Mouse (Mus musculus) midbrain, postnatal 0 days (tissue): ENCODE results near the gene Ifnar1. TPM values are rescaled to one million over a fixed set of nuclear protein-coding genes. Genes with fewer than 3 reads are reported as not detected.

Source experiments
- ATAC-seq: fragments of 200-750 bp; cut with Nextera tagmentation; 2 replicates; pipeline ENCODE4 v1.8.0; 2017; ENCODE audit warnings: moderate number of reproducible peaks, mild to moderate bottlenecking, moderate TSS enrichment, moderate library complexity; ENCODE audit not compliant: low FRiP score
- DNase-seq: peaks from one replicate; pipeline ENCODE4 v3.0.0-alpha.2; 2015; ENCODE audit warnings: low spot score
- H3K27ac ChIP-seq: fragments of 300-500 bp; sonication (generic); 2 replicates; pipeline ENCODE4 v1.5.1; 2014; ENCODE audit warnings: low read depth, mild to moderate bottlenecking, low read length, mixed read lengths
- H3K27me3 ChIP-seq: fragments of 300-500 bp; sonication (generic); 2 replicates; pipeline ENCODE4 v1.6.1; 2014; ENCODE audit warnings: low read length, control low read depth, mixed read lengths; ENCODE audit not compliant: insufficient read depth
- H3K36me3 ChIP-seq: fragments of 300-500 bp; sonication (generic); 2 replicates; pipeline ENCODE4 v1.6.1; 2014; ENCODE audit warnings: low read length, control low read depth, mixed read lengths; ENCODE audit not compliant: insufficient read depth
- H3K4me1 ChIP-seq: fragments of 300-500 bp; sonication (generic); 2 replicates; pipeline ENCODE4 v1.6.1; 2014; ENCODE audit warnings: mild to moderate bottlenecking, control low read depth, antibody characterized with exemption, low read length, mixed read lengths; ENCODE audit not compliant: insufficient read depth
- H3K4me2 ChIP-seq: fragments of 300-500 bp; sonication (generic); 2 replicates; pipeline ENCODE4 v1.6.1; 2014; ENCODE audit warnings: low read depth, mild to moderate bottlenecking, low read length, mixed read lengths; ENCODE audit not compliant: poor library complexity, severe bottlenecking
- H3K4me3 ChIP-seq: fragments of 300-500 bp; sonication (generic); 2 replicates; pipeline ENCODE4 v1.5.1; 2014; ENCODE audit warnings: low read depth, mild to moderate bottlenecking, low read length, moderate library complexity
- H3K9ac ChIP-seq: fragments of 300-500 bp; sonication (generic); replicated peaks from 2 replicates; pipeline ENCODE4 v1.6.1; 2014; ENCODE audit warnings: mild to moderate bottlenecking, low read length, moderate library complexity, mixed read lengths; ENCODE audit not compliant: poor library complexity, severe bottlenecking
- H3K9me3 ChIP-seq: fragments of 300-500 bp; sonication (generic); 2 replicates; pipeline ENCODE4 v1.6.1; 2016; ENCODE audit warnings: low read length, control low read depth
- CTCF ChIP-seq: IDR thresholded peaks from 2 replicates; pipeline ENCODE4 v1.5.1; 2016; ENCODE audit warnings: antibody characterized with exemption, mild to moderate bottlenecking
- WGBS: fragments of 180-500 bp; shearing (Covaris S2); extraction: QIAGEN DNeasy Blood & Tissue Kit; methylation state at CpG from one replicate; pipeline ENCODE4 v1.1.7; 2014; 5-methylcytosine and 5-hydroxymethylcytosine counted together
- polyA plus RNA-seq: library from polyadenylated mRNA; unstranded; fragments of >200 nt; fragmentation: Nextera tagmentation; extraction: Ambion mirVana; gene quantifications from 2 replicates; pipeline ENCODE4 v1.2.1, GENCODE M21; 2015
- total RNA-seq: library from RNA; depleted of rRNA; stranded (reverse); fragments of >200 nt; gene quantifications from 2 replicates; pipeline ENCODE4 v1.2.3, GENCODE M21; 2014

Gene Ifnar1
- total and polyA plus RNA-seq, 2 experiments from 2014 or later, result 32.4 to 61.1 TPM

DNA sequence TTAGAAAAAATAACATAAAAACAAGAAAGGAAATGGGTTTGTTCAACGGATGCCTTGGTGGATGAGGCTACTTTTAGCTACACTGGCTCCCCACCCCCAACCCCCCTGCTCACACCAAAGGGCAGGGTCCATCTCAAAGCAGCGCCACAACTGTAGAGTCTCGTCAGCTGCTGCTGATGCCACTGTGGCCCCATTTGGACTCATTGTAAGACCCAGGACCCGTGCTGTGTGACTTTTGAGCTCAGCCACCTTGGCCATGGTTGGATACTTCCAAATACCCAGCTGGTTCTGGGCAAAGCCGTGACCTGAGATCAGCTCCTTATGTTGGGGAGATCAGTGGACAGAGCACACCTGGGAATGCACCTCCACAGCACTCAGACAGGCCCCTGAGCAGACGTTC, 28.1 kb downstream of the Ifnar1 start:
- no peaks in the 10 kb centered on the region for H3K9me3 ChIP-seq
- DNase-seq, result no peak
- 87% methylated on average over 6 of the region's 6 CpGs for WGBS

DNA sequence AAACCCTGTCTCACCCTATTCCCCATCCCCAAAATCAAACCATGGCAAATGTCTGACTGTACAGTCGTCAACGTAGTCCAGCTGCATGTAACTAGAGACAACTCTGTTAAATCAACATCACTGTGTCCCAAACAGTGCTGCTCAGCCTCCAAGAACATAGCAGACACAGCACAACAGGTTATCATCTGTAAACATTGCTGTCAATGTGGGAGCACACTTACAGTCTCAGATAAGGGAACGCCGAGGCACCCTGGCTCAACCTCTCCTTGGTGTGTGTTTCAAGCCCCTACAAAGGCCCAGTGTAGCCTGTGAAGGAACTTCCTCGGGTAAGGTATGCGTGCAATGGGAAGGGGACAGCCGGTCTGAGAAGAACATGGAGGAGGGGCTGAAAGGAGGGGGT, 32.0 kb downstream of the Ifnar1 start:
- no peak for TF ChIP-seq CTCF
- Histone ChIP-seq H3K36me3 (no peaks in the 10 kb centered on the region), H3K27ac (no peak overlapping the region), H3K4me1 (no peaks in the 10 kb centered on the region), H3K9ac (no peak overlapping the region), H3K27me3 (no peaks in the 10 kb centered on the region), H3K4me2 (no peak overlapping the region), H3K4me3 (no peak overlapping the region), H3K9me3 (no peaks in the 10 kb centered on the region)
- no peak for ATAC-seq
- DNase-seq, result no peak
- 86% methylated on average over 7 of the region's 7 CpGs for WGBS

More for the DNA sequence above, 28.1 kb downstream of the Ifnar1 start:
- peaks cover 5% of the 10 kb centered on the region; the same call in 1 of the 2 replicates for H3K36me3 ChIP-seq
- no peak for ATAC-seq
- no peak for TF ChIP-seq CTCF
- no peak overlapping the region for H3K9ac ChIP-seq
- no peak overlapping the region for H3K27ac ChIP-seq
- no peaks in the 10 kb centered on the region for H3K4me1 ChIP-seq
- no peak overlapping the region for H3K4me2 ChIP-seq
- H3K27me3 ChIP-seq, result no peaks in the 10 kb centered on the region
- H3K4me3 ChIP-seq, result no peak overlapping the region

DNA sequence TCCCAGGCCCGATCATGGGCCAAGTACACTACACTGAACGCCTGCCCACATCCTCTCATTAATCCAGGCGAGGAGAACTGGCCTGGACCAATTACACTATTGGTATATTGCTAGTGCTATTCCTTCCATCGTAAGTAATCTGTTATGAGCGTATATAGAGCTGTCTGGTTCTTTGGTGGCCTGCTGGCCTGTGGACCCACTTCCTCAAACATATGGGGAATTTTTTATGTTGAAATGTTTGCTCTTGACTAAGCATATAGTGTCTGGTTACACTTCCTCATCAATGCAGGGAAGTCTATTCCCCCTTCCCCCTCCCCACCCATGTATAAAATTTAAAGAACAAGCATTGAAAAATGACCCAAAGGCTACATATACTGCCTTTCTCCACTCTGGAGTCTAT, 37.0 kb downstream of the Ifnar1 start:
- no peaks in the 10 kb centered on the region for H3K27me3 ChIP-seq
- no peak overlapping the region for H3K27ac ChIP-seq
- TF ChIP-seq CTCF, result no peak
- no peaks in the 10 kb centered on the region for H3K36me3 ChIP-seq
- 90% methylated on average over 5 of the region's 5 CpGs for WGBS
- no peak overlapping the region for H3K4me3 ChIP-seq
- no peak overlapping the region for H3K9ac ChIP-seq
- ATAC-seq (no peak), DNase-seq (no peak)
- no peaks in the 10 kb centered on the region for H3K4me1 ChIP-seq
- no peak overlapping the region for H3K4me2 ChIP-seq
- H3K9me3 ChIP-seq, result no peaks in the 10 kb centered on the region

DNA sequence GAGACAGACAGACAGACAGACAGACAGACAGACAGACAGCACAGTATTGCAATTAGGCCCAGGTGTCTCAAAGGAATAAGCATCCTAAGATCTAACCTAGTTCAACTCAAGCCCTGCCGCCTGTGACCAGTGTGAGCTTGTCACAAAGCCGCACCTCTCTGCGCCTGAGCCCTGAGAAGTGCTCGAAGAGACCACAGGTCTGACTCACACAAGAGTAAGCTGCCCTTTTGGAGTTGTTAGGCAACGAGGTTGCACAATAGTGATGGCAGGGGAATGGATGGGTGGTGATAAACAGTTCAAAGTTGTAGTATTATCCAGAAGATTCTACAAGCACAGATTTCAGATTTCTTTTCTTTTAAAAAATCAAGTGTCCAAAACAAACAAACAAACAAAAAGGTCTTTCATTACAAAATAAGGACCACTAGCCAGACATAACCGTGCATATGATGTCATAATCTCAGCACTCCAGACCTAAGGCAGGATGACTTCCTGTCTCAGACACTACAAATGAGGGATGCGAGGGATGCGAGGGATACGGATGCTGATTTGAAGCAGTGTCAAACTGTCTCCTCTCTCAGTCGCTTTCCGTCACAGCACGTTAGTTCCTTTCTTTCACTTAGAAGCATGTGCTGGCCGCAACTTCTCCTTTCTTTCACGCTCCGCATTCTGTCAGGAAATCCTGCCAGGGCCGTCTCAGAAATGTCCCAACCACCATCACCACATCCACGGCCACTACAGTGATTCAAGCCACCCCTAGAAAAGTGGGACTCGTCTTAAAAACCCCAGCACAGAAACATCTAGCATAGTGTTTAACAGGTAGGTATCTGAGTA, 37.7 kb downstream of the Ifnar1 start:
- Histone ChIP-seq H3K36me3 (no peaks in the 10 kb centered on the region), H3K4me1 (no peaks in the 10 kb centered on the region), H3K9me3 (no peaks in the 10 kb centered on the region), H3K4me2 (no peak overlapping the region), H3K27ac (no peak overlapping the region), H3K9ac (no peak overlapping the region), H3K4me3 (no peak overlapping the region), H3K27me3 (no peaks in the 10 kb centered on the region)
- DNase-seq (no peak), ATAC-seq (no peak)
- no peak for TF ChIP-seq CTCF
- 58% methylated on average over 18 of the region's 18 CpGs for WGBS

- H3K4me2 ChIP-seq, result no peak overlapping the region
- H3K9me3 ChIP-seq, result no peaks in the 10 kb centered on the region
- H3K27me3 ChIP-seq, result no peaks in the 10 kb centered on the region
- H3K27ac ChIP-seq, result no peak overlapping the region
- DNase-seq, result no peak
- no peaks in the 10 kb centered on the region for H3K4me1 ChIP-seq
- H3K36me3 ChIP-seq, result no peaks in the 10 kb centered on the region
- no peak for TF ChIP-seq CTCF
- no peak overlapping the region for H3K9ac ChIP-seq
- ATAC-seq, result no peak
- WGBS, result 89% methylated on average over 5 of the region's 5 CpGs
- H3K4me3 ChIP-seq, result no peak overlapping the region
Measured at GRCm38 (mm10) chr16:91524206-91524605, 39.2 kb downstream of the Ifnar1 start.

GRCm38 (mm10) chr16:91526274-91526673, 41.2 kb downstream of the Ifnar1 start:
- no peak for ATAC-seq
- DNase-seq, result no peak
- Histone ChIP-seq H3K36me3 (no peaks in the 10 kb centered on the region), H3K4me1 (no peaks in the 10 kb centered on the region), H3K9me3 (no peaks in the 10 kb centered on the region), H3K4me3 (no peak overlapping the region), H3K27me3 (no peaks in the 10 kb centered on the region), H3K9ac (no peak overlapping the region), H3K27ac (no peak overlapping the region), H3K4me2 (no peak overlapping the region)
- WGBS, result 93% methylated on average over 6 of the region's 6 CpGs
- TF ChIP-seq CTCF, result no peak
